Mouse (Mus musculus) effector memory CD4-positive, alpha-beta T cell, adult 5 months (primary cell): ENCODE results near the gene Cops8. TPM values are rescaled to one million over a fixed set of nuclear protein-coding genes. Genes with fewer than 3 reads are reported as not detected.

ENCODE experiments used
- polyA plus RNA-seq: library from polyadenylated mRNA; unstranded; fragments of 100-300 nt; shearing (Covaris generic); gene quantifications from one replicate; pipeline ENCODE4 v1.2.1, GENCODE M21; 2017

Cops8 gene
- 109 TPM for polyA plus RNA-seq

GRCm38 (mm10) chr1:90602759-90603560, at the start of gene Cops8:
Cops8 (plus strand) TSS chr1:90602981.

Other genes with a start within 250 kb of the Cops8 start
- gene Col6a3, start 241.0 kb downstream of the Cops8 start, polyA plus RNA-seq: 0.26 TPM